Mouse (Mus musculus): Measurements from ENCODE around the gene Lefty2. TPM values are rescaled to one million over a fixed set of nuclear protein-coding genes. Genes with fewer than 3 reads are reported as not detected.
"Not testable (repeated sequence)": the region's sequence is repeated elsewhere in the genome, so short reads cannot be mapped to it uniquely, and the experiment has no call there.

The Lefty2 gene
- total and polyA plus RNA-seq, 3 experiments, result not detected

DNA sequence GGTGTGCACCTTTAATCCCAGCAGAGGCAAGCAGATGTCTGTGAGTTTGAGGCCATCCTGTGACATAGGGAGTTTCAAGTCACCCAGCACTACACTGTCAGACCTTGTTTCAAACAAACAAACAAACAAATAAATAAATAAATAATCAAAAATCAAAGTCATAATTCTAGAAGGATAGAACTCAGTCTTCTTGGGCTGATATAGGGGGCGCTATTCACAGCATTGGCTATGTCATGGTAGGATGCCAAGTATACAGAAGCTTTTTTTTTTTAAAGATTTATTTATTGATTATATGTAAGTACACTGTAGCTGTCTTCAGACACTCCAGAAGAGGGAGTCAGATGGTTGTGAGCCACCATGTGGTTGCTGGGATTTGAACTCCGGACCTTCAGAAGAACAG is 45.9 kb downstream of the Lefty2 start:
- TF ChIP-seq CTCF (IDR thresholded peaks at IDR 0.05 in 2 of 3, conservative IDR thresholded peaks at IDR 0.05 in 1 of 3; ENCODE audit: control insufficient read depth in 1 of 3, insufficient read depth in 1 of 3, low read depth in 2 of 3, low read length in 3 of 3, poor library complexity in 1 of 3, severe bottlenecking in 1 of 3) (peak; percentile 11 to 41 (median 15); a peak in 3 of 6 replicates), ZNF384 (IDR thresholded peaks at IDR 0.05; ENCODE audit: low read depth, low read length) (peak; percentile 65)
- H3K9ac ChIP-seq (ENCODE audit: control insufficient read depth, low read depth, low read length, poor library complexity, severe bottlenecking); H3K36me3 ChIP-seq (ENCODE audit: control insufficient read depth in 1 of 2, insufficient read depth in 2 of 2, low read length in 2 of 2); H3K27ac ChIP-seq (ENCODE audit: control insufficient read depth, low read depth, low read length); H3K4me3 ChIP-seq (ENCODE audit: control insufficient read depth in 1 of 2, insufficient read depth in 1 of 2, low read depth in 2 of 2, low read length in 2 of 2); H3K27me3 ChIP-seq (ENCODE audit: control insufficient read depth in 1 of 2, insufficient read depth in 2 of 2, low read length in 2 of 2); H3K79me2 ChIP-seq (ENCODE audit: control insufficient read depth, insufficient read depth, low read length, poor library complexity); H3K9me3 ChIP-seq (replicated peaks; ENCODE audit: insufficient read depth, low read length): not testable (repeated sequence)
- peaks cover 3 to 11% of the 10 kb centered on the region in 2 experiments; a peak in 3 of 4 replicates for H3K4me1 ChIP-seq (ENCODE audit: control insufficient read depth in 1 of 2, insufficient read depth in 2 of 2, low read length in 2 of 2)
- peak; percentile 30 for DNase-seq (ENCODE audit: low read depth, low spot score)

DNA sequence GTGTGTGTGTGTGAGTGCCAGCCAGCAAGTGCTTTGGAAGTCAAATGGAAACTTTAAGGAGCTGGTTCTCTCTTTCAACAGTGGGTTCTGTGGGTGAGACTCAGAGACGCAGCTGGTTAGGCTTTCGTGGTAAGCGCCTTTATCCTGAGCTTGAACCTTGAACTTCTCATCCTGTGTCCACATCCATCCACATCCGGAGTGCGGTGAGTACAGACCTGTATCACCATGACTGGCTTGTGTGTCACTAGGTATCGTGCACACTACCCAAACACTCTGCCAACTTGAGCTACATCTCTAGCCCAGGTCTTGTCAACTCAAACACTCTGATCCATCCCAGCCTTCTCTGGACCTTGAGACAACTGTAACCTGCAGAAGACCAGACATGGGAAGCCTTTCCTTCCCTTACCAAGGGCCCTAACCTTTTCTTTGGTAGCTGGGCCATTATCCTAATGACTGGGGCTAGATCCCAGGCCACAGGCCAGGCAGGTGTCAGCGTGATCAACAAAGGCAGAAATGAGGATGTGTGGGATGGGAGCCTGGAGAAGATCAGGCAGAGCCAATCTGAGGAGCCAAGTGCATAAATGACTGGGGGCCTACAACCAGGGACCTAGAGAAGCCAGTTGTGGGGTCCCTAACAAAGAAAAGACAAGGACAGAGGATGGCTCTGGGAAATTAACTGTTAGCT is 48.0 kb downstream of the Lefty2 start:
- Histone ChIP-seq H3K9me3 (replicated peaks; ENCODE audit: insufficient read depth, low read length) (no peaks in the 10 kb centered on the region), H3K9ac (ENCODE audit: control insufficient read depth, low read depth, low read length, poor library complexity, severe bottlenecking) (peak overlapping the region; percentile 88; the same call in 1 of the 2 replicates), H3K36me3 (ENCODE audit: control insufficient read depth in 1 of 2, insufficient read depth in 2 of 2, low read length in 2 of 2) (peaks cover 0 to 7% of the 10 kb centered on the region in 2 experiments; a peak in 2 of 4 replicates), H3K27ac (ENCODE audit: control insufficient read depth, low read depth, low read length) (no peak overlapping the region), H3K4me3 (ENCODE audit: control insufficient read depth in 1 of 2, insufficient read depth in 1 of 2, low read depth in 2 of 2, low read length in 2 of 2) (peak overlapping the region; percentile 59 to 91; a peak in 3 of 4 replicates), H3K4me1 (ENCODE audit: control insufficient read depth in 1 of 2, insufficient read depth in 2 of 2, low read length in 2 of 2) (peaks cover 3 to 19% of the 10 kb centered on the region in 2 experiments), H3K27me3 (ENCODE audit: control insufficient read depth in 1 of 2, insufficient read depth in 2 of 2, low read length in 2 of 2) (no peaks in the 10 kb centered on the region), H3K79me2 (ENCODE audit: control insufficient read depth, insufficient read depth, low read length, poor library complexity) (peaks cover 5% of the 10 kb centered on the region; the same call in 1 of the 2 replicates)
- TF ChIP-seq USF2 (IDR thresholded peaks at IDR 0.05; ENCODE audit: borderline replicate concordance in 1 of 2, insufficient read depth in 1 of 2, low read depth in 1 of 2, low read length in 2 of 2), result no peak
- no peak for TF ChIP-seq POLR2AphosphoS5 (IDR thresholded peaks at IDR 0.05; ENCODE audit: borderline replicate concordance, low read depth, low read length)
- DNase-seq (ENCODE audit: low read depth, low spot score), result peak; percentile 15

DNA sequence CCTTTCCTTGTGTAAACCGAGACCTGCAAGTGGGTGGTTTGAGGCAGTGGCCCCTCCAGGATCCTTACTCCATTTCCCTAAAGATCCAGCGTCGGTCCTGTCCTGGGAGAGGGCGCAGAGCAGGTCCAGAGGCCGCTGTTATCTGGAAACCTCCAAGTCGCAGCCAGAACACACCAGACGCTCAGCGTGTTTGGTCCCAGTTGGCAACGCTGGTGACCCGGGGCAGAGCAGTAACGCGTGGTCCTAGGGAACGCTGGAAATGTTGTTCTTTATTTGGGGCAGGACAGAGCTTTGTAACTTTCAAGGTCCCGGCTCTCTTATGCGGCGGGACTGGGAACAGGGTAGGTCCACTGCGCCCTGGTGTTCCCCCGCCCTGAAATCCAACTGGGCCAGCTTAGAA is 48.8 kb downstream of the Lefty2 start:
- TF ChIP-seq TCF12 (IDR thresholded peaks at IDR 0.05; ENCODE audit: low read depth, low read length) (no peak), RCOR1 (IDR thresholded peaks at IDR 0.05; ENCODE audit: low read depth, low read length) (no peak), USF2 (IDR thresholded peaks at IDR 0.05; ENCODE audit: borderline replicate concordance in 1 of 2, insufficient read depth in 1 of 2, low read depth in 1 of 2, low read length in 2 of 2) (no peak), ZMIZ1 (IDR thresholded peaks at IDR 0.05; ENCODE audit: low read depth, low read length) (no peak), BHLHE40 (IDR thresholded peaks at IDR 0.05; ENCODE audit: borderline replicate concordance, low read depth, low read length) (no peak), RAD21 (IDR thresholded peaks at IDR 0.05; ENCODE audit: low read depth, low read length) (no peak), SIN3A (IDR thresholded peaks at IDR 0.05; ENCODE audit: low read length) (no peak), TBP (IDR thresholded peaks at IDR 0.05; ENCODE audit: low read depth, low read length) (no peak), POLR2A (IDR thresholded peaks at IDR 0.05; ENCODE audit: control insufficient read depth in 1 of 2, insufficient read depth in 1 of 2, low read depth in 1 of 2, low read length in 2 of 2, poor library complexity in 1 of 2) (no peak), EP300 (IDR thresholded peaks at IDR 0.05; ENCODE audit: low read depth in 1 of 2, low read length in 2 of 2) (no peak), CHD2 (IDR thresholded peaks at IDR 0.05; ENCODE audit: low read length) (no peak), CHD1 (IDR thresholded peaks at IDR 0.05; ENCODE audit: low read depth, low read length) (no peak), GATA1 (IDR thresholded peaks at IDR 0.05; ENCODE audit: low read depth, low read length) (no peak), ELF1 (IDR thresholded peaks at IDR 0.05; ENCODE audit: low read depth, low read length) (no peak), USF1 (IDR thresholded peaks at IDR 0.05; ENCODE audit: low read depth, low read length) (no peak), E2F4 (IDR thresholded peaks at IDR 0.05; ENCODE audit: borderline replicate concordance, low read depth, low read length) (no peak), UBTF (IDR thresholded peaks at IDR 0.05; ENCODE audit: borderline replicate concordance, insufficient read depth, low read depth, low read length) (no peak), KAT2A (conservative IDR thresholded peaks at IDR 0.05; ENCODE audit: low read depth, low read length) (no peak)
- Histone ChIP-seq H3K27me3 (ENCODE audit: control insufficient read depth in 1 of 2, insufficient read depth in 2 of 2, low read length in 2 of 2) (no peaks in the 10 kb centered on the region), H3K4me3 (ENCODE audit: control insufficient read depth in 1 of 2, insufficient read depth in 1 of 2, low read depth in 2 of 2, low read length in 2 of 2) (peak overlapping the region; percentile 59 to 91), H3K9me3 (replicated peaks; ENCODE audit: insufficient read depth, low read length) (no peaks in the 10 kb centered on the region), H3K4me1 (ENCODE audit: control insufficient read depth in 1 of 2, insufficient read depth in 2 of 2, low read length in 2 of 2) (peaks cover 3 to 19% of the 10 kb centered on the region in 2 experiments), H3K36me3 (ENCODE audit: control insufficient read depth in 1 of 2, insufficient read depth in 2 of 2, low read length in 2 of 2) (peaks cover 0 to 6% of the 10 kb centered on the region in 2 experiments; a peak in 1 of 4 replicates), H3K27ac (ENCODE audit: control insufficient read depth, low read depth, low read length) (peak overlapping the region; percentile 64; the same call in 1 of the 2 replicates), H3K9ac (ENCODE audit: control insufficient read depth, low read depth, low read length, poor library complexity, severe bottlenecking) (peak overlapping the region; percentile 88), H3K79me2 (ENCODE audit: control insufficient read depth, insufficient read depth, low read length, poor library complexity) (peaks cover 5% of the 10 kb centered on the region; the same call in 1 of the 2 replicates)
- DNase-seq (ENCODE audit: low read depth, low spot score), result no peak

Measured in MEL (cell line).